Mouse (Mus musculus) heart, postnatal 0 days (tissue): ENCODE results near the gene Clip1.

Source experiments
- CTCF ChIP-seq: IDR thresholded peaks from 2 replicates; pipeline ENCODE4 v1.5.1; 2016; ENCODE audit warnings: antibody characterized with exemption, control low read depth, low read depth
- EP300 ChIP-seq: IDR thresholded peaks from 2 replicates; pipeline ENCODE4 v1.6.1; 2016; ENCODE audit warnings: antibody characterized with exemption, low read depth

DNA sequence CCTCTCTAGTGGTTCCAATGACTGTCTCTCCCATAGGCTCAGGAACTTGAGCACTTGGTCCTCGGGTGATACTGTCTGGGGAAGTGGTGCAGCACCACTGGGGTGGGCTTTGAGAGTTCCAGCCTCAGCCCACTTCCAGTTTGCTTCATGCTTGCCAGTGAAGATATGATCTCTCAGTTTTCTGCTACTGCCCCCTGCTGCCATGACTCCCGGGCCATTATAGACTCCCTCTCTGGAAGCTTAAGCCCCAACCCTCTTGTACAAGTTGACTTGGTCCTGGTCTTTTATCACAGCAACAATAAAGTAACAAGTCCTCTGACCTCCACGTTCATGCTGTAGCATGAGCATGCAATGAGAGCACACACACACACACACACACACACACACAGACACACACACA is 5.3 kb downstream of the Clip1 start:
- TF ChIP-seq CTCF (no peak), EP300 (no peak)
